Mouse (Mus musculus) embryonic facial prominence, embryonic 10.5 days (tissue): ENCODE results near the gene Serinc1. TPM values are rescaled to one million over a fixed set of nuclear protein-coding genes. Genes with fewer than 3 reads are reported as not detected.

Experiments used
- DNase-seq: peaks from one replicate; pipeline ENCODE4 v3.0.0-alpha.2; 2017; ENCODE audit warnings: low spot score
- H3K27ac ChIP-seq: fragments of 300-500 bp; sonication (generic); replicated peaks from 2 replicates; pipeline ENCODE4 v1.5.1; 2016; ENCODE audit warnings: mild to moderate bottlenecking
- H3K27me3 ChIP-seq: fragments of 300-500 bp; sonication (generic); replicated peaks from 2 replicates; pipeline ENCODE4 v1.6.1; 2016; ENCODE audit warnings: low read depth, mild to moderate bottlenecking; ENCODE audit not compliant: poor library complexity, severe bottlenecking
- H3K36me3 ChIP-seq: fragments of 300-500 bp; sonication (generic); replicated peaks from 2 replicates; pipeline ENCODE4 v1.6.1; 2016; ENCODE audit warnings: mild to moderate bottlenecking, moderate library complexity
- H3K4me1 ChIP-seq: fragments of 300-500 bp; sonication (generic); 2 replicates; pipeline ENCODE4 v1.6.1; 2016
- H3K4me3 ChIP-seq: fragments of 300-500 bp; sonication (generic); 2 replicates; pipeline ENCODE4 v1.5.1; 2016; ENCODE audit warnings: mild to moderate bottlenecking, moderate library complexity
- H3K9me3 ChIP-seq: fragments of 300-500 bp; sonication (generic); 2 replicates; pipeline ENCODE4 v1.6.1; 2016; ENCODE audit warnings: mild to moderate bottlenecking
- WGBS: fragments of 180-500 bp; shearing (Covaris S2); methylation state at CpG from one replicate; pipeline ENCODE4 v1.1.7; 2016; 5-methylcytosine and 5-hydroxymethylcytosine counted together
- polyA plus RNA-seq: library from polyadenylated mRNA; unstranded; fragments of >200 nt; fragmentation: Nextera tagmentation; extraction: Ambion mirVana; gene quantifications from 2 replicates; pipeline ENCODE4 v1.2.1, GENCODE M21; 2016

Serinc1 gene
- polyA plus RNA-seq, 1 experiment from 2014 or later = 126 TPM

DNA sequence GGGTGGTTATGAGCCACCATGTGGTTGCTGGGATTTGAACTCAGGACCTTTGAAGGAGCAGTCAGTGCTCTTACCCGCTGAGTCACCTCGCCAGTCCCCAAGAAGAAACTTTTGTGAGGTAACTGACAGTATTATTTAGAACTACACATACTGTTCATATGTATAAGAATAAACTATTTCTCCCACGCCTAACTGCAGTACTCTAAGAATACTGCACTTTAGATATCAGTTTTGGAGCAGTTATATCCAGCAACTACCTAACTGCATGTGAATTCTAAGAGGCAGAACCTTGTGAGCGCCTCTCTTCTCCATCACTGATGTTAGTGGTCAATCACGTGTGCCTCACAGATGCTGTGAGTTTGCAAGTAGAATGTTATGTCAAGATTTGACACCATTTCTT is 5.9 kb downstream of the Serinc1 start:
- Histone ChIP-seq H3K36me3 (peaks cover 62% of the 10 kb centered on the region), H3K27ac (no peak overlapping the region), H3K27me3 (no peaks in the 10 kb centered on the region), H3K4me3 (no peak overlapping the region), H3K9me3 (0 out of 2 replicates have a peak, but pooled peaks cover 2% of the 10 kb centered on the region), H3K4me1 (peaks cover 15% of the 10 kb centered on the region)
- no peak for DNase-seq
- 93% methylated on average over 5 of the region's 5 CpGs for WGBS

DNA sequence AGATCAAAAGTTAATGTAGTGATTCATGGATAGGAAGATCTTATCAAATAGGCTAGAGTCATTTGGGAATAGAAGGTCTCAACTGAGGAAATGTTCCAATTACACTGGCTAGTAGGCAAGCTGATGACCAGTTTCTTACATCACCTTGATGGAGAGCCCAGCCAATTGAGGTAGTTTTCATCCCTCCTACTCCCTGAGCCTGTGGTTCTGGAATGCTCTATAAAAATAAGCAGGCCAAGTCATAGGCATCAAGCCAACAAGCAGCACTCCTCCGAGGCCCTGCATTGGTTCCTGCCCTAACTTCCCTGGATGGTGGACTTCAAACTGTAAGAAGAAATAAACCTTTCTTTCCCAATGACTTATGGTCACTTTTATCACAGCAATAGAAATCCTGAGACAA is 17.1 kb downstream of the Serinc1 start:
- Histone ChIP-seq H3K27me3 (no peaks in the 10 kb centered on the region), H3K27ac (no peak overlapping the region), H3K36me3 (peaks cover 97% of the 10 kb centered on the region), H3K9me3 (no peaks in the 10 kb centered on the region), H3K4me3 (no peak overlapping the region), H3K4me1 (no peaks in the 10 kb centered on the region)
- DNase-seq = no peak
- 94% methylated on average over 1 of the region's 1 CpGs for WGBS

GRCm38 (mm10) chr10:57514616-57515015 is 17.7 kb downstream of the Serinc1 start:
- no peak for DNase-seq
- Histone ChIP-seq H3K27ac (no peak overlapping the region), H3K4me3 (no peak overlapping the region), H3K36me3 (peaks cover 99% of the 10 kb centered on the region), H3K27me3 (no peaks in the 10 kb centered on the region), H3K9me3 (no peaks in the 10 kb centered on the region), H3K4me1 (no peaks in the 10 kb centered on the region)
- WGBS = 94% methylated on average over 2 of the region's 2 CpGs

GRCm38 (mm10) chr10:57499414-57500156 is 32.7 kb downstream of the Serinc1 start:
- Histone ChIP-seq H3K36me3 (peaks cover 70% of the 10 kb centered on the region), H3K27me3 (no peaks in the 10 kb centered on the region), H3K9me3 (no peaks in the 10 kb centered on the region), H3K4me1 (no peaks in the 10 kb centered on the region), H3K4me3 (no peak overlapping the region), H3K27ac (no peak overlapping the region)
- 87% methylated on average over 9 of the region's 9 CpGs for WGBS
- no peak for DNase-seq

DNA sequence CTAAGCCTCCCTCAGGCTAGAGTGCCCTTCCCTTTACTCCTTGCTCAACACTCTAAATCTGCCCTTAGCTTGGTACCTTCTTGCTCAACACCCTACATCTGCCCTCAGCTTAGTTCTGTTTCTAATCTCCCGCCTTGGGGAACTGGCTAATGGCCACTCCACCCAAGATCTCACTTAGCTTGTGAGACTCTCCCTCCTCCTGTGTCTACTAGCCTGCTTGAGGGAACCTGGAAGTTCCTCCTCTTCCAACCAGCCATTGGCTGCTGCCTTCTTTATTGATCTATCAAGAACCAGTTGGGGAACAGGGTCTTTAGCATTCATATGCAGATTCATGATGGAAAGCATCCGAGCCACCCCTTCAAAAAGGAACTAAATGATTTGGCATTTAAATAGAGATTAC is 40.3 kb downstream of the Serinc1 start:
- WGBS = 75% methylated on average over 2 of the region's 2 CpGs
- no peak overlapping the region for H3K27ac ChIP-seq
- peaks cover 45% of the 10 kb centered on the region for H3K36me3 ChIP-seq
- no peak for DNase-seq
- H3K9me3 ChIP-seq = peaks cover 6% of the 10 kb centered on the region; the same call in 1 of the 2 replicates
- no peaks in the 10 kb centered on the region for H3K27me3 ChIP-seq
- no peak overlapping the region for H3K4me3 ChIP-seq
- peaks cover 19% of the 10 kb centered on the region for H3K4me1 ChIP-seq

- H3K9me3 ChIP-seq = peaks cover 4% of the 10 kb centered on the region; the same call in 1 of the 2 replicates
- no peaks in the 10 kb centered on the region for H3K27me3 ChIP-seq
- peak overlapping the region; percentile 95; the same call in 1 of the 2 replicates for H3K4me3 ChIP-seq
- H3K4me1 ChIP-seq = peaks cover 22% of the 10 kb centered on the region
- no peak overlapping the region for H3K27ac ChIP-seq
- DNase-seq = no peak
- H3K36me3 ChIP-seq = peaks cover 28% of the 10 kb centered on the region
These were observed 43.7 kb downstream of the Serinc1 start for GRCm38 (mm10) chr10:57488591-57488990.

DNA sequence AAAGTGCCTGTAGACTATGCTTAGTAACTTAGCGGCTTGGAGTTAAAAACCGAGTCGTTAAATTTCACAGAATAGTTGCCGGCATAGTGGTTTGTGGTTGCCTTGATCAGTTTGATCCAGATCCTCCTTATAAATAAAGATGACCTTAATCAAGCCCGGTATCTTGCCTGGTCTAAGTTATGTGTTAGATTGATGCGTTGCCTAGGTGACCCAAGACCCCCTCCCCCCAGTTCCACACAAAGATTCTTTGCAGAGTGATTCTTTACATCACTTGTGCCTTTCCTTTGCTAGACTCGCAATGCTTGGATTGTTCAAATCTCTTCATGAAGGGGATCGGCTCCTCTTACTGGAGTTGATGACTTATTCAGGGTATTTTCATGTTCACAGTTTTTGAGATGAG is 45.1 kb downstream of the Serinc1 start:
- H3K4me1 ChIP-seq = peaks cover 22% of the 10 kb centered on the region
- peak; percentile 66 for DNase-seq
- H3K9me3 ChIP-seq = no peaks in the 10 kb centered on the region
- H3K27ac ChIP-seq = peak overlapping the region; percentile 98
- WGBS = 1% methylated on average over 8 of the region's 8 CpGs
- peak overlapping the region; percentile 95 for H3K4me3 ChIP-seq
- no peaks in the 10 kb centered on the region for H3K27me3 ChIP-seq
- H3K36me3 ChIP-seq = peaks cover 20% of the 10 kb centered on the region

GRCm38 (mm10) chr10:57486542-57487071 is 45.7 kb downstream of the Serinc1 start:
- peak; percentile 84 for DNase-seq
- under 1% methylated on average over 65 of the region's 65 CpGs for WGBS

DNA sequence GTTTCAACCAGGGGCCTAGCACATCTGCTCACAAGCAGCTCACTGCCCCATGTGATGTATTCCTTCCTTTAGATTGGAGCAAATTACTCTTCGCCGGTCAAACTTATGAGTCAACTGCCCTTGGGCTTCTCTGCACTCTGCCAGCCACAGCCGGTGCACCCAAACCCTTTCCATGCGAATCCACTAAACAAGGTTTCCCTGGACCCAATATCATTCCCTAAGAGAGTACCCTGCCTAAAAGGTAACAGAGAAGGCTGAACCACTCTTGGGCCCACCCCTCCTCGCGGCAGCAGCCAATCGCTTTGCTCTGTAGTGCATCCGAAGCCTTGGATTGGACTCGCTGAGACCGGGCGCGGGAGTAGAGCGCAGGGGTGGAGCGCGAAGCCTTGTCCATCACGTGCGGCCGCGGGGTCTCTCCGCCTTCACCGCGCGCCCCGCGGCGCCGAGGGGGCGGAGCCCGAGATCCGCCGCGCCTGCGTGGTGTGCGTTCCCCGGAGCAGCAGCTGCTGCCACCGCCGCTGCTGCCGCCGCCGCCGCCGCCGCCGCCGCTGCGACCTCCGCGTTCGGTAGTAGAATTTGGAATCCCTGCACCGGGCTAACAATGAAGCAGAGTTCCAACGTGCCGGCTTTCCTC is 46.3 kb downstream of the Serinc1 start, which contains the start of gene Hsf2:
Gene Hsf2 (plus strand): TSS at position 478 of the 634 bp plus-strand sequence.
- Histone ChIP-seq H3K36me3 (peaks cover 8% of the 10 kb centered on the region), H3K4me3 (peak within 1 kb of the TSS; percentile 95), H3K27me3 (no peaks in the 10 kb centered on the region), H3K27ac (peak within 1 kb of the TSS; percentile 98), H3K4me1 (peaks cover 22% of the 10 kb centered on the region), H3K9me3 (no peaks in the 10 kb centered on the region)
- 1% methylated on average over 52 of the region's 52 CpGs for WGBS
- DNase-seq = peak; percentile 98

More at GRCm38 (mm10) chr10:57486542-57487071, 45.7 kb downstream of the Serinc1 start:
- peaks cover 22% of the 10 kb centered on the region for H3K4me1 ChIP-seq
- peak overlapping the region; percentile 98 for H3K27ac ChIP-seq
- peaks cover 14% of the 10 kb centered on the region for H3K36me3 ChIP-seq
- H3K4me3 ChIP-seq = peak overlapping the region; percentile 95
- no peaks in the 10 kb centered on the region for H3K9me3 ChIP-seq
- H3K27me3 ChIP-seq = no peaks in the 10 kb centered on the region

- no peaks in the 10 kb centered on the region; the same call in 1 of the 2 replicates for H3K36me3 ChIP-seq
- peaks cover 20% of the 10 kb centered on the region for H3K4me1 ChIP-seq
- H3K27me3 ChIP-seq = no peaks in the 10 kb centered on the region
- H3K9me3 ChIP-seq = no peaks in the 10 kb centered on the region
- H3K4me3 ChIP-seq = no peak overlapping the region
- 89% methylated on average over 3 of the region's 3 CpGs for WGBS
- DNase-seq = no peak
- no peak overlapping the region for H3K27ac ChIP-seq
These were observed 47.6 kb downstream of the Serinc1 start for GRCm38 (mm10) chr10:57484741-57485140.

DNA sequence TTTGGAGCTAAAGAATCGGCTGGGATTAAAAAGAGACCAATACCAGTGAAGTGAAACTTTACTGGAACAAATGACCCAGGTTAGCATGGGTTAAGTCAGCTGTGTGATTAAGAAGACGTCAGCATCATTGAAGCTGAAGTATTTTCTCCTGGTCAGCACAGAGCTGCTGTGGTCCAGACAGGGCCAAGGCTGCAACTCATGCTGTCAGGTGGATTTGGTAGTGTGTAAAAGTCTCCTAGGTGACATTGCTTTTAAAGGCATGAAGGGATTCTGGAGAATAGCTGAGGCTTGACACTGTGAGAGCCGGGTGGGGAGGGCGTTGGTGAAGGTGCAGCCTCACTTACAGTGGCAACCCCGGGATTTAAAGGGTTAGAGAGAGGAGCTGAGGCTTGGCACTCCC is 50.6 kb downstream of the Serinc1 start:
- no peak for DNase-seq
- no peak overlapping the region for H3K27ac ChIP-seq
- 40% methylated on average over 5 of the region's 5 CpGs for WGBS
- no peaks in the 10 kb centered on the region for H3K9me3 ChIP-seq
- H3K27me3 ChIP-seq = no peaks in the 10 kb centered on the region
- no peak overlapping the region for H3K4me3 ChIP-seq
- no peaks in the 10 kb centered on the region for H3K36me3 ChIP-seq
- 0 out of 2 replicates have a peak, but pooled peaks cover 3% of the 10 kb centered on the region for H3K4me1 ChIP-seq

DNA sequence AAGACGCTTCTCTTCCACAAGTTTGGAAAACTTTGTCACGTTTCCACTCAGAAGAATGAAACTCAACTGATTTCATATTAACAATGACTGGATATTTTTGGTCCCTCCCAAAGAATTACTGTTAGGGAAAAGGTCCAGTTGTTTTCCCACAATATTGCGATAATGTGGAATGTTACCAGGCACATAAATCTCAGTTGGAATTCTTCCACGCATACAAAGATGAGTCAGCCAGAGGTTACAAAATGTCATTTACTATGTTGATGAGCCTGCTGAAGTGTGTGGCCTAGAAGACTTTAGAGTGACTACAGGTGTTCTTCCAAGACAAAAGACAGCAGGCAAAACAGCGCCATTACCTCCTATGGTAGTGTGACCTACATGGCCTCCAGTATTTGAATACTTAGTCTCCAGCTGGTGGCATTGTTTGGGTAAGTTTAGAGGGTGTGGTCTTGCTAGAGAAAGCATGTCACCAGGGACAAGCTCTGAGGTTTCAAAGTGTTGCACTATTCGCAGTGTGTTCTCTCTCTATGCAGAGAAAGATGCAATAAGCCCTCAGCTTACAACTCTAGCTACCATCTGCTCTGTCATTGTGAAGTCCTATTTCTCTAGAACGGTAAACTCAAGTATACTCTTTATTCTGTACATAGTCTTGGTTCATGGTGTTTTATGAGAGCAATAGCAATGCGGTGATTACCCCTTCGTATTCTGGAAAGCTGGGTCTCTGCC is 55.0 kb downstream of the Serinc1 start:
- Histone ChIP-seq H3K4me1 (no peaks in the 10 kb centered on the region), H3K9me3 (no peaks in the 10 kb centered on the region)
- 79% methylated on average over 9 of the region's 9 CpGs for WGBS

More for the DNA sequence above, 55.0 kb downstream of the Serinc1 start:
- Histone ChIP-seq H3K36me3 (no peaks in the 10 kb centered on the region), H3K27ac (no peak overlapping the region), H3K27me3 (no peaks in the 10 kb centered on the region), H3K4me3 (no peak overlapping the region)
- no peak for DNase-seq
